Mouse (Mus musculus) stomach, embryonic 15.5 days (tissue): ENCODE data around the gene Cldn19. TPM values are rescaled to one million over a fixed set of nuclear protein-coding genes. Genes with fewer than 3 reads are reported as not detected.

Source experiments
- ATAC-seq: fragments of 200-750 bp; cut with Nextera tagmentation; 2 replicates; pipeline ENCODE4 v1.8.0; 2017; ENCODE audit warnings: low read depth, moderate number of reproducible peaks, moderate TSS enrichment; ENCODE audit not compliant: insufficient read depth, low FRiP score
- H3K27ac ChIP-seq: fragments of 300-500 bp; sonication (generic); 2 replicates; pipeline ENCODE4 v1.5.1; 2015; ENCODE audit warnings: mild to moderate bottlenecking, inconsistent platforms
- H3K27me3 ChIP-seq: fragments of 300-500 bp; sonication (generic); replicated peaks from 2 replicates; pipeline ENCODE4 v1.6.1; 2015; ENCODE audit warnings: inconsistent platforms
- H3K36me3 ChIP-seq: fragments of 300-500 bp; sonication (generic); 2 replicates; pipeline ENCODE4 v1.6.1; 2015; ENCODE audit warnings: inconsistent platforms
- H3K4me1 ChIP-seq: fragments of 300-500 bp; sonication (generic); 2 replicates; pipeline ENCODE4 v1.6.1; 2015; ENCODE audit warnings: inconsistent platforms
- H3K4me2 ChIP-seq: fragments of 300-500 bp; sonication (generic); 2 replicates; pipeline ENCODE4 v1.6.1; 2015; ENCODE audit warnings: mild to moderate bottlenecking, inconsistent platforms
- H3K4me3 ChIP-seq: fragments of 300-500 bp; sonication (generic); replicated peaks from 2 replicates; pipeline ENCODE4 v1.5.1; 2015; ENCODE audit warnings: inconsistent platforms
- H3K9ac ChIP-seq: fragments of 300-500 bp; sonication (generic); 2 replicates; pipeline ENCODE4 v1.6.1; 2015; ENCODE audit warnings: inconsistent platforms
- H3K9me3 ChIP-seq: fragments of 300-500 bp; sonication (generic); 2 replicates; pipeline ENCODE4 v1.6.1; 2016; ENCODE audit warnings: inconsistent platforms
- WGBS: fragments of 180-500 bp; shearing (Covaris S2); methylation state at CpG from one replicate; pipeline ENCODE4 v1.1.7; 2015; 5-methylcytosine and 5-hydroxymethylcytosine counted together
- polyA plus RNA-seq: library from polyadenylated mRNA; unstranded; fragments of >200 nt; fragmentation: Nextera tagmentation; extraction: Ambion mirVana; gene quantifications from 2 replicates; pipeline ENCODE4 v1.2.1, GENCODE M21; 2015

Gene Cldn19
- polyA plus RNA-seq, 1 experiment from 2014 or later, result not detected

DNA sequence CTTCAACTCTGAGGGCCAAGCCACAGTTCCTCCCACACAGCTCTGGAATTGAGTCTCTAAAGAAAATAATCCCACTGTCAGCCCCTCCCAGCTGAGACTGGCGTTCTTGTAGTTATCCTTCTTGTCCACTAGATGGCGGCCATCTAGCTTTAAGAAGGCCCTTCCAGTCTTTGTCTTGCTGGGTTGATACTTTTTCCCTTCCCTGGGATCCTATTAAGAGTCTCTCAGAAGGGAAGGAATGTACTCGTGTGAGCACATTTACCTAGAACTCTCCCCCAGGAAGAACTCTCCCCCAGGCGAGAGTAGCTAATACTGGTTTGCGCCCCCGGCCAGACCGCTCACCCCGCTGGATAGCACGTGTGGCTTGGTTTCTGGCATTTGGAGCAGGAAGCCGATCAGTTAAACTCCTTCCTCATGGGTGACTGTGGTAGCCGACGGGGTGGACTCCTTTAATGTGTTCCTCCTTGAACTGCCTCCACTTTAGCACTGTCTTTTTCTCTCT lies 16.0 kb upstream of the Cldn19 start:
- Histone ChIP-seq H3K4me1 (peaks cover 12% of the 10 kb centered on the region), H3K9me3 (no peaks in the 10 kb centered on the region), H3K4me2 (peak overlapping the region; percentile 21; the same call in 1 of the 2 replicates), H3K36me3 (peaks cover 6% of the 10 kb centered on the region), H3K4me3 (0 out of 2 replicates have a peak overlapping the region, but pooled peaks have one; percentile 14), H3K9ac (no peak overlapping the region), H3K27ac (no peak overlapping the region), H3K27me3 (no peaks in the 10 kb centered on the region)
- ATAC-seq, result peak; percentile 57; the same call in 1 of the 2 replicates
- 38% methylated on average over 12 of the region's 12 CpGs for WGBS

GRCm38 (mm10) chr4:119241664-119242063 lies 13.6 kb upstream of the Cldn19 start:
- H3K27me3 ChIP-seq, result no peaks in the 10 kb centered on the region
- H3K4me2 ChIP-seq, result no peak overlapping the region
- peaks cover 4% of the 10 kb centered on the region for H3K36me3 ChIP-seq
- H3K27ac ChIP-seq, result no peak overlapping the region
- ATAC-seq, result no peak
- no peak overlapping the region for H3K9ac ChIP-seq
- no peaks in the 10 kb centered on the region for H3K9me3 ChIP-seq
- H3K4me1 ChIP-seq, result 0 out of 2 replicates have a peak, but pooled peaks cover 6% of the 10 kb centered on the region
- no peak overlapping the region for H3K4me3 ChIP-seq
- WGBS, result 90% methylated on average over 14 of the region's 14 CpGs

- H3K9ac ChIP-seq, result no peak overlapping the region
- no peak overlapping the region for H3K4me3 ChIP-seq
- H3K9me3 ChIP-seq, result no peaks in the 10 kb centered on the region
- H3K27ac ChIP-seq, result no peak overlapping the region
- 0 out of 2 replicates have a peak, but pooled peaks cover 3% of the 10 kb centered on the region for H3K36me3 ChIP-seq
- ATAC-seq, result no peak
- H3K4me2 ChIP-seq, result no peak overlapping the region
- H3K4me1 ChIP-seq, result 0 out of 2 replicates have a peak, but pooled peaks cover 6% of the 10 kb centered on the region
- H3K27me3 ChIP-seq, result no peaks in the 10 kb centered on the region
- WGBS, result 89% methylated on average over 12 of the region's 12 CpGs
Observed at GRCm38 (mm10) chr4:119242571-119242970, 12.6 kb upstream of the Cldn19 start.

DNA sequence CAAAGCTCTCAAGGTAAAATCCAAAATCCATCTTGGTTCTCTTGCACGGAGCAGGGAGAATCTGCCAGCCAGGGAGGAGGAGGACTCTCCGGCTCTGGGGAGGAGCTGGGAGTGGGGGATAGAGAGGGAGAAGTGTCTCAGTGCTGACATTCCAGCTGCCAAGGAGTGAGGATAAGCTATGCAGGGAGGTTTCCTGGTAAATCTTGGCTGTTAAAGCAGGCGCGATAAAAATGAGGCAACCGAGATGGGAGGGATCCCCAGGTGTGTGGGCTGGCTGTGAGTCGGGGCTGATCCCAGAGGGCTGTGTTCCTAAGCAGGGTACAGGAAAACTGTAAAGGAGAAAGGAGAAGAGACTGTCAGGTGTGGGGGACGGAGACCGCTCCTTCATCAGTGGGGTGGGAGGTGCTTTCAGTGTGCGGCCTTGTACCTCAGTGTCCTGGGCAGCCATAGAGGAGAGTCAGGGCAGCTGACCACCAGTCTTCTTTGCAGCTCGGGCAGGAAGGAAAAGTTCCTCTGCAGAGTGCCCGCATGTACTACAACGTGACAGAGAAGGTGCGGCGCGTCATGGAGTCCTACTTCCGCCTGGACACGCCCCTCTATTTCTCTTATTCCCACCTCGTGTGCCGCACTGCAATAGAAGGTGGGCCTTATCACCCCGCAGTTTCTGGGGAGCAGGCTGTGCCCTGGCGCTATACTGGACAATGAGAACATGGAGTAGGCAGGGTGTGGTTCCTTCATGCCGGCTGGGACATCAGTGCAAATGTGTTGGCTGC lies 10.6 kb upstream of the Cldn19 start:
- Histone ChIP-seq H3K4me1 (no peaks in the 10 kb centered on the region; the same call in 1 of the 2 replicates), H3K9me3 (no peaks in the 10 kb centered on the region), H3K4me3 (no peak overlapping the region), H3K9ac (no peak overlapping the region), H3K4me2 (no peak overlapping the region), H3K36me3 (0 out of 2 replicates have a peak, but pooled peaks cover 3% of the 10 kb centered on the region), H3K27ac (no peak overlapping the region), H3K27me3 (no peaks in the 10 kb centered on the region)
- no peak for ATAC-seq
- WGBS, result 76% methylated on average over 22 of the region's 22 CpGs

DNA sequence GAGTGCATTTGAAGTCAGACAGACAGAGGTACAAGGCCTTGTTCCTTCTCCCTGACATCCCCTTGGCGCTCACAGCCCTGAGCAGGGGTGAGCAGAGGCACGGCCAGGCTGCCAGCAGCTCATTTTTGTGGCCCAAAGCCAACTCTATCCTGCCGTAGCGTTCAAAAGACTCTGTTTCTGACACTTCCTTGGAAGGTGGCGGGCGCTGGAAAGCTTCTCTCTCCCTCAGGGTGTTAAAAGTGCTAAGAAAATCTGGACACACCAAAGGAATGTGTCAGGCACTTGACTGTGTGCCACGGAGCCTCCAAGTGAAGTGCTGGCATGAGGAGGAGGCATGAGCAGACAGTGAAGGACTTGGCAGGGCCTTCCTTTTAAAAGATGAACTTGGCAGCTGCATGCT lies 9.7 kb upstream of the Cldn19 start:
- 0 out of 2 replicates have a peak, but pooled peaks cover 3% of the 10 kb centered on the region for H3K36me3 ChIP-seq
- H3K27ac ChIP-seq, result no peak overlapping the region
- ATAC-seq, result no peak

GRCm38 (mm10) chr4:119245961-119246360 lies 9.3 kb upstream of the Cldn19 start:
- Histone ChIP-seq H3K4me1 (no peaks in the 10 kb centered on the region; the same call in 1 of the 2 replicates), H3K27ac (no peak overlapping the region), H3K4me3 (no peak overlapping the region), H3K36me3 (0 out of 2 replicates have a peak, but pooled peaks cover 3% of the 10 kb centered on the region), H3K27me3 (no peaks in the 10 kb centered on the region), H3K9ac (no peak overlapping the region), H3K4me2 (no peak overlapping the region), H3K9me3 (no peaks in the 10 kb centered on the region)
- 89% methylated on average over 9 of the region's 9 CpGs for WGBS
- no peak for ATAC-seq

More for the DNA sequence above, 9.7 kb upstream of the Cldn19 start:
- Histone ChIP-seq H3K4me1 (no peaks in the 10 kb centered on the region; the same call in 1 of the 2 replicates), H3K9me3 (no peaks in the 10 kb centered on the region), H3K4me2 (no peak overlapping the region), H3K27me3 (no peaks in the 10 kb centered on the region), H3K4me3 (no peak overlapping the region), H3K9ac (no peak overlapping the region)
- WGBS, result 61% methylated on average over 7 of the region's 7 CpGs

DNA sequence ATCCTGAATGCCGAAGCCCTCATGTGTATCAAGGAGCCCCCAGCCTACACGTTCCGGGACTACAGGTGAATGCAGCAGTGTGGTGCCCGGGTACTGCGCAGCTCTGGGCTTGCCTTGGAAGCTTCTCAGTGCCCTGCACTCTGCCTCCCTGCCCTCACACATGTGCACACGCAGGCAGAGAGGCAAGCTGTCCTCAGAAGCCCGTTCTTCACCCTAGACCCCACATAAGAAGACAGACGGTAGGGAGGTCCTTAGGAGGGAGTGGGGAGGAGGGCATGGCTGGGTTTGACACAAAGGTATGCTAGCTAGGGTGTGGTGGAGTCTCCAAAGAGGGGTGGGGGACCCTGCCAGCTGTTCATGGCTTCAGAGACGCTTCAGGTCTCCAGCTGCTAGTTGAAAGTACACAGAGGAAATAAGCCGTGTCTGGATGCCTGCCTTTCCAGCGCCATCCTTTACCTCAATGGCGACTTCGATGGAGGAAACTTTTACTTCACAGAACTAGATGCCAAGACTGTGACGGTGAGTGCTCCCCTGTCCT lies 8.5 kb upstream of the Cldn19 start:
- Histone ChIP-seq H3K36me3 (0 out of 2 replicates have a peak, but pooled peaks cover 3% of the 10 kb centered on the region), H3K27ac (no peak overlapping the region)
- ATAC-seq, result no peak

DNA sequence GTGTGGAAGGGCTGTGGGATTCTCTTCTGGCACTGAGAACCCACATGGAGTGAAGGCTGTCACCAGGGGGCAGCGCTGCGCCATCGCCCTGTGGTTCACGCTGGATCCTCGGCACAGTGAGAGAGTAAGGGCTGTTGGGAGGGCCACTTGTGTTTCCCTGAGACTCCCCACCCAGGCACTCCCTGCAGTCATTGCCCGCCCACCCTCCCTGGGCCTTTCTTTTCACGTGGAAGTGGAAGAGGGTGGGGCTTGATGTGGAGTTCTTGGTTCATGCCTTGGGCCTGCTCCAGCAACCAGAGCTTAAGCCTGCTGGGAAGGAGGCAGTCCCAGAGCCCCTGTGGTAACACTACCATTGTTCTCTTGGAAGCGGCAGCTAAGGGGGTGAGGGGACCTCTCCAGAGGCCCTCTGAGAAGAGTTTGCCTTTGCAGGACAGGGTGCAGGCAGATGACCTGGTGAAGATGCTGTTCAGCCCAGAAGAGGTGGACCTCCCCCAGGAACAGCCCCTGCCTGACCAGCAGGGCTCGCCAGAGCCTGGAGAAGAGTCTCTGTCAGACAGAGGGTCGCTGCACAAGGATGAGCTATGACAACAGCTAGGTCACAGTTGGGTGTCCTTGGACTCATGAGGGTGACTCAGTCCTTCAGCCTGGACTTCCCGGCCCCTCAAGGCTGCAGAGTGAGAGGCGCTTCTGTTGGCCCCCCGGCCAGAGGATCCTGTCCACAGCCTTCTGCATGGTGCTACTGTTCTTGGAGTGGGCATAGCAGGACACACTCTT lies 7.6 kb upstream of the Cldn19 start:
- H3K4me3 ChIP-seq, result no peak overlapping the region
- peak overlapping the region; percentile 2; the same call in 1 of the 2 replicates for H3K27ac ChIP-seq
- no peak overlapping the region for H3K4me2 ChIP-seq
- 0 out of 2 replicates have a peak, but pooled peaks cover 3% of the 10 kb centered on the region for H3K36me3 ChIP-seq
- H3K9me3 ChIP-seq, result no peaks in the 10 kb centered on the region
- ATAC-seq, result peak; percentile 64; the same call in 1 of the 2 replicates
- H3K27me3 ChIP-seq, result no peaks in the 10 kb centered on the region
- no peaks in the 10 kb centered on the region; the same call in 1 of the 2 replicates for H3K4me1 ChIP-seq
- H3K9ac ChIP-seq, result no peak overlapping the region
- 38% methylated on average over 13 of the region's 13 CpGs for WGBS

More for the DNA sequence above, 8.5 kb upstream of the Cldn19 start:
- Histone ChIP-seq H3K4me3 (no peak overlapping the region), H3K4me1 (no peaks in the 10 kb centered on the region; the same call in 1 of the 2 replicates), H3K4me2 (no peak overlapping the region), H3K9me3 (no peaks in the 10 kb centered on the region), H3K27me3 (no peaks in the 10 kb centered on the region), H3K9ac (no peak overlapping the region)
- 78% methylated on average over 14 of the region's 14 CpGs for WGBS

DNA sequence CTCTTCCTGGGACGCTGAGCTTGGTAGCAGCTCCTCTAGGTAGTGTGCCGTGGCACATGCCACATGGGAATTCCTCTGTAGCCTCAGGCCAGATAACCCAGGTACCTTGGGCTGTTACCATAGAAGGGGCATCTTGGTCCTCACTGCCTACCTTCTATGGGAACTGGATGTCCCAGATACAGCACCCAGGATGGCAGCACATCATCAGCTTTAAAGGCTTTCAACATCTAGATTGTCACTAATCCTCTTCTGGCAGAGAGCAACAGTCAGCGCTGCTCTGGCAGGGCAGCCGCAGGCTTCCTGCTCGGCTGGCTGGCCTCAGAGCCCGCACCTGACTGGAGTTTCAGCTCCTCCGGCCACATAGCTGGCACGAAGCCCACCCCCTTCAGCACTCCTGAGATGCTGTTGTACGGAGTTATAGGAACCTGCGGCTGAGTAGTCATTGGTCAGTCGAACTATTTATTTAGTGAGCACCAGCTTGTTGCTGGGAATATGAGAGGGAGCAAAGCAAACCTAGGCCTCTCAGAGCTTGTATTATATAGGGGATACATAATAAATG lies 6.7 kb upstream of the Cldn19 start:
- no peaks in the 10 kb centered on the region for H3K27me3 ChIP-seq
- H3K4me3 ChIP-seq, result no peak overlapping the region
- H3K36me3 ChIP-seq, result 0 out of 2 replicates have a peak, but pooled peaks cover 3% of the 10 kb centered on the region
- no peaks in the 10 kb centered on the region; the same call in 1 of the 2 replicates for H3K4me1 ChIP-seq
- H3K4me2 ChIP-seq, result no peak overlapping the region
- no peak overlapping the region for H3K9ac ChIP-seq
- H3K27ac ChIP-seq, result no peak overlapping the region
- WGBS, result 84% methylated on average over 11 of the region's 11 CpGs
- no peak for ATAC-seq
- no peaks in the 10 kb centered on the region for H3K9me3 ChIP-seq

DNA sequence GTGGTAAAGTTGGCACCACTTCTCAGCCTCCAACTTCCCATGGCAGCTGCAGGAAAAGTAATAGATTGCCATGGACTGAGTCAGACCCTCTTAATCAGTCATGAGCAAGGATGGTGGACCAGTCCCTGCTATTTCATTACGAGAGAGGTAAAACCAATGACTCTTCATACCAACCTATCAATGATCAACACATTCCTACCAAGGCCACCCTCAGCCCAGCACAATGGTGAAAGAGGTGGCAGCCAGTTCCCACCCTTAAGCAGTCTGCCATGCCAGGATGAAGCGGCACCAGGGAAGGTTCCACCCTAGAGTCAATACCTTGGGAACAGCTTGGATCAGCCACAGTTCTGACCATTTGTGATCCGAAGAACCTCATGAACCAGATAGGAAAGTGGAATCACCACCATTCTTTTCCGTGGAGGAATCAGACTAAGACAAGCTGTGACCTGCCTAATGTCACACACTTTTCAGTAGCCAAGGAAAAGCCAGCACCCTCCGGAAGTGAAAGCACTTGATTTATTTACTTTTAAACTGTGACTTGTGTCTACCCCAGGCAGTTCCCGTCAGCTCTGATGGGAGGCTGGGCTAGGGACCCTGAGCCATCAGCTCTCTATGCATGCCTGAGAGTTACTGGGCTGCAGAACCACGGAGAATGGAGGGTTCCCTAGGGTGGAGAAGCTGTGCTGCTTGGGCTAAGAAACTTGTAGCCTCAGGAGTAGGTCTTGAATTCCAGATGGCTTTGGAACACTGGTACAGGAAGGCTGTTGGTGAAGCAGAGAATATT lies 3.0 kb upstream of the Cldn19 start:
- Histone ChIP-seq H3K36me3 (no peaks in the 10 kb centered on the region), H3K4me2 (no peak overlapping the region), H3K9ac (no peak overlapping the region), H3K4me3 (no peak overlapping the region), H3K27me3 (no peaks in the 10 kb centered on the region), H3K9me3 (no peaks in the 10 kb centered on the region), H3K27ac (no peak overlapping the region), H3K4me1 (peaks cover 8% of the 10 kb centered on the region)
- 48% methylated on average over 7 of the region's 7 CpGs for WGBS
- ATAC-seq, result no peak
